Mouse (Mus musculus) bone marrow, adult 2 months (tissue): ENCODE results near the gene Akirin2.

ENCODE experiments used
- CTCF ChIP-seq: fragments of 200-500 bp; IDR thresholded peaks from 2 replicates; pipeline ENCODE4 v1.5.1; 2011; ENCODE audit warnings: low read length, control low read depth; ENCODE audit not compliant: control insufficient read depth, insufficient read depth
- POLR2A ChIP-seq: fragments of 200-500 bp; IDR thresholded peaks from 2 replicates; pipeline ENCODE4 v1.6.1; 2011; ENCODE audit warnings: low read depth, mild to moderate bottlenecking, control low read depth, low read length, borderline replicate concordance; ENCODE audit not compliant: control insufficient read depth

DNA sequence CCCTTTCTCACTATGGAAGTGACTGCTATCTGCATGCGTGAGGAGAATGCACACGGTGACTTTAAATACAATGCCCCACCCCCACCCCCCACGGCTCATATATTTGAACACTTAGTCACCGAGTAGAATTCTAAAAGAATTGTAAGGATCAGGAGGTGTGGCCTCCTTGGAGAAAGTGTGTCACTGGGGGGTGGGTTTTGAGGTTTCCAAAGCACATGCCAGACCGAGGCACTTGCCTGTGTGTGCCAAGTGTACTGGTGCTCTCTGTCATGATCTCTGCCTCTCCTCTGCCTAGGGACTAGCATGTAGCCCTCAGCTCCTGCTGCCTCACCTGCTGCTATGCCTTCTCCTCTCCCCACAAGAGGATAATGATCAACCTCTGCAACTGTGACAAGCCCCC is 31.7 kb downstream of the Akirin2 start:
- TF ChIP-seq POLR2A = no peak
- TF ChIP-seq CTCF = no peak
